Mouse (Mus musculus) hindbrain, embryonic 13.5 days (tissue): ENCODE measurements around the gene Dhx29. TPM values are rescaled to one million over a fixed set of nuclear protein-coding genes. Genes with fewer than 3 reads are reported as not detected.

ENCODE experiments used
- ATAC-seq: fragments of 200-750 bp; cut with Nextera tagmentation; 2 replicates; pipeline ENCODE4 v1.8.0; 2017; ENCODE audit warnings: moderate TSS enrichment; ENCODE audit not compliant: low FRiP score
- H3K27ac ChIP-seq: fragments of 300-500 bp; sonication (generic); 2 replicates; pipeline ENCODE4 v1.5.1; 2015; ENCODE audit warnings: inconsistent platforms, mild to moderate bottlenecking, moderate library complexity
- H3K27me3 ChIP-seq: fragments of 300-500 bp; sonication (generic); 2 replicates; pipeline ENCODE4 v1.6.1; 2015; ENCODE audit warnings: mild to moderate bottlenecking, inconsistent platforms
- H3K36me3 ChIP-seq: fragments of 300-500 bp; sonication (generic); 2 replicates; pipeline ENCODE4 v1.6.1; 2015; ENCODE audit warnings: mild to moderate bottlenecking, inconsistent platforms
- H3K4me1 ChIP-seq: fragments of 300-500 bp; sonication (generic); replicated peaks from 2 replicates; pipeline ENCODE4 v1.6.1; 2015; ENCODE audit warnings: inconsistent platforms
- H3K4me2 ChIP-seq: fragments of 300-500 bp; sonication (generic); 2 replicates; pipeline ENCODE4 v1.6.1; 2015; ENCODE audit warnings: inconsistent platforms, mild to moderate bottlenecking, moderate library complexity
- H3K4me3 ChIP-seq: fragments of 300-500 bp; sonication (generic); 2 replicates; pipeline ENCODE4 v1.5.1; 2015; ENCODE audit warnings: mild to moderate bottlenecking, inconsistent platforms
- H3K9ac ChIP-seq: fragments of 300-500 bp; sonication (generic); 2 replicates; pipeline ENCODE4 v1.6.1; 2015; ENCODE audit warnings: mild to moderate bottlenecking, inconsistent platforms
- H3K9me3 ChIP-seq: fragments of 300-500 bp; sonication (generic); 2 replicates; pipeline ENCODE4 v1.6.1; 2016; ENCODE audit warnings: inconsistent platforms
- WGBS: fragments of 180-500 bp; shearing (Covaris S2); methylation state at CpG from one replicate; pipeline ENCODE4 v1.1.7; 2015; 5-methylcytosine and 5-hydroxymethylcytosine counted together
- polyA plus RNA-seq: library from polyadenylated mRNA; unstranded; fragments of >200 nt; fragmentation: Nextera tagmentation; extraction: Ambion mirVana; gene quantifications from 2 replicates; pipeline ENCODE4 v1.2.1, GENCODE M21; 2015

Gene Dhx29
- polyA plus RNA-seq, result 38.6 and 39.9 TPM in 2 replicates

- peaks cover 32% of the 10 kb centered on the region for H3K4me1 ChIP-seq
- H3K9ac ChIP-seq, result peak within 1 kb of the TSS; percentile 84
- under 1% methylated on average over 57 of the region's 57 CpGs for WGBS
- H3K27me3 ChIP-seq, result no peaks in the 10 kb centered on the region
- peak within 1 kb of the TSS; percentile 86 for H3K4me2 ChIP-seq
- ATAC-seq, result peak; percentile 100
- H3K9me3 ChIP-seq, result no peaks in the 10 kb centered on the region
- H3K27ac ChIP-seq, result peak within 1 kb of the TSS; percentile 85
- H3K36me3 ChIP-seq, result peaks cover 18% of the 10 kb centered on the region
- H3K4me3 ChIP-seq, result peak within 1 kb of the TSS; percentile 95
These were observed at the start of gene Dhx29, which contains the start of gene Mtrex for GRCm38 (mm10) chr13:112927287-112928001. Gene Dhx29, plus strand, starts transcription at chr13:112927454. Gene Mtrex, minus strand, starts transcription at chr13:112927398.

DNA sequence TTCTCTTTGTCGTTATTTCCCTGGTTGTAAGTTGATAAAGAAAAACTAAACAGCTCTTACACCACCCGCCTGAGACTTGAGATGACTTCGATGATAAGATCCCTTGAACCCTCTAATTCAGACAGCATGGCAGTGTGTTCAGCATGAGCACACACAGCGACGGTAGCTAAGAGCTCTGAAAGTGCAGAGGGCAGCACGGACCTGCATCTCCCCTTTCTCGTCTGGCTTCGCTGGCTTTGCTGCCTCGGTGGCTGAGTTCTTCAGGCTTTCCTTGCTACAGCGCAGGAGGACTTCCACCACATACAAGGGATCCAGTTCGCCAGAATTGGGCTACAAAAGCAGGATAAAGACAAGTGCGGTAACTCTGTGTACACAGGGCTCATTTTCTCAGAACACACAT, 40.0 kb upstream of the Dhx29 start:
- no peak overlapping the region for H3K9ac ChIP-seq
- H3K27me3 ChIP-seq, result no peaks in the 10 kb centered on the region
- H3K4me3 ChIP-seq, result no peak overlapping the region
- ATAC-seq, result no peak
- H3K36me3 ChIP-seq, result peaks cover 80% of the 10 kb centered on the region
- WGBS, result 95% methylated on average over 12 of the region's 12 CpGs
- no peak overlapping the region for H3K27ac ChIP-seq
- H3K9me3 ChIP-seq, result no peaks in the 10 kb centered on the region
- H3K4me2 ChIP-seq, result no peak overlapping the region
- no peaks in the 10 kb centered on the region for H3K4me1 ChIP-seq

GRCm38 (mm10) chr13:112902176-112902575, 25.1 kb upstream of the Dhx29 start:
- no peaks in the 10 kb centered on the region for H3K27me3 ChIP-seq
- no peak overlapping the region for H3K27ac ChIP-seq
- WGBS, result 95% methylated on average over 3 of the region's 3 CpGs

GRCm38 (mm10) chr13:112909663-112910062, 17.6 kb upstream of the Dhx29 start:
- WGBS, result 86% methylated on average over 4 of the region's 4 CpGs
- Histone ChIP-seq H3K4me3 (no peak overlapping the region), H3K9ac (no peak overlapping the region), H3K9me3 (no peaks in the 10 kb centered on the region), H3K27ac (no peak overlapping the region), H3K4me1 (no peaks in the 10 kb centered on the region), H3K36me3 (peaks cover 54% of the 10 kb centered on the region), H3K27me3 (no peaks in the 10 kb centered on the region), H3K4me2 (no peak overlapping the region)
- no peak for ATAC-seq

More at GRCm38 (mm10) chr13:112902176-112902575, 25.1 kb upstream of the Dhx29 start:
- ATAC-seq, result no peak
- no peaks in the 10 kb centered on the region for H3K4me1 ChIP-seq
- H3K4me2 ChIP-seq, result no peak overlapping the region
- H3K9ac ChIP-seq, result no peak overlapping the region
- no peaks in the 10 kb centered on the region for H3K9me3 ChIP-seq
- H3K36me3 ChIP-seq, result peaks cover 70% of the 10 kb centered on the region
- no peak overlapping the region for H3K4me3 ChIP-seq

DNA sequence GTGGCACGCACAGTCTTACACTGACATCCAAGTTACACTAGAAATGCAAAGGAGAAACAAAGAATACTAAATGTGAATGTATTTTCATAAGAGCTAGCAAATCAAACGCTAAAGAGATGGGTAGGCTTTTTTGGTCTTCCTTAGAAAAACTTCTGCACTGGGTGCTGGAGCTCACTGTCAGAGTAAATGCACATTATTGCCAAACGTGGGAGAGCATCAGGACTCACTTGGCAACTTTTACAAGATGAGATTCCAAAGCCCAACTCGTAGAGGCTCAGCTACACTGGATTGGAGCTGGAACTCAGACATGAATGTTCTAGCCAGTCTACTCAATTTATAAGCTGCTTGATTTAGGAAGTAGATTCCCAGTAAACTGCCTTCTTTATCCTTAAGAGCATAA, 16.8 kb upstream of the Dhx29 start:
- no peak overlapping the region for H3K4me3 ChIP-seq
- no peaks in the 10 kb centered on the region for H3K4me1 ChIP-seq
- H3K4me2 ChIP-seq, result no peak overlapping the region
- H3K9ac ChIP-seq, result no peak overlapping the region
- peaks cover 49% of the 10 kb centered on the region for H3K36me3 ChIP-seq
- H3K9me3 ChIP-seq, result no peaks in the 10 kb centered on the region
- no peak overlapping the region for H3K27ac ChIP-seq
- H3K27me3 ChIP-seq, result no peaks in the 10 kb centered on the region
- ATAC-seq, result no peak
- 91% methylated on average over 4 of the region's 4 CpGs for WGBS

DNA sequence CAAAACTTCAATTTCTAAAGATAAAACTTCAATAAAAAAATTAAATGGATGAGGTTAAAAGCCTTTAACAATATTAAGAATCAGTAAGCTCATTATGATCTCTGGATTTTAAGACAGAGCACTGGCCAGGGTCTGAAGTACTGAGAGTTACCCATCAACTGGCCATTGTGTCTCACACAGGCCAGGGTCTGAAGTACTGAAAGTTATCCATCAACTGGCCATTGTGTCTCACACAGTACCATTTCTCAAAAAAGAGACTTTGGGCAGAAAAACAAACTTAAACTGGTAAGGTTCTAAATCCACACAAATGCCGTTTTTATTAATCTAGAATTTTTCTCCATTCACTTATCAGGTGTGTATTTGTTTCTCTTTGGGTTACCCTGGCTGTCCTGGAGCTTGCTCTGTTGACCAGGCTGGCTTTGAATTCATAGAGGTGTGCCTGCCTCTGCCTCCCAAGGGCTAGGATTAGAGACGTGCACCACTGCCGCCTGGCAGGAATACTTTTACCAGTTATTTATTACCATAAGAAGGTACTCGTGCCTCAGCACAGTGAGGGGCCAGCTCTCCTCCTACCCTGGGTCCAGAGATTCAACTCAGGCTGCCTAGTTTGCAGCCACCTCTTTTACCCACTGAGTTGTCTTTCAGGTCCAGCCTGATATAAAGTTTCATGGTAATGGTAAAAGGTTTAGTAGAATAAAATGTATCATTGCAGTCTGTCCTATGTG, 8.0 kb upstream of the Dhx29 start:
- no peak overlapping the region for H3K4me3 ChIP-seq
- H3K27me3 ChIP-seq, result no peaks in the 10 kb centered on the region
- no peak overlapping the region for H3K4me2 ChIP-seq
- H3K27ac ChIP-seq, result no peak overlapping the region
- peaks cover 41% of the 10 kb centered on the region for H3K36me3 ChIP-seq
- H3K9me3 ChIP-seq, result no peaks in the 10 kb centered on the region
- H3K4me1 ChIP-seq, result no peaks in the 10 kb centered on the region
- ATAC-seq, result no peak
- WGBS, result 79% methylated on average over 4 of the region's 4 CpGs
- no peak overlapping the region for H3K9ac ChIP-seq

DNA sequence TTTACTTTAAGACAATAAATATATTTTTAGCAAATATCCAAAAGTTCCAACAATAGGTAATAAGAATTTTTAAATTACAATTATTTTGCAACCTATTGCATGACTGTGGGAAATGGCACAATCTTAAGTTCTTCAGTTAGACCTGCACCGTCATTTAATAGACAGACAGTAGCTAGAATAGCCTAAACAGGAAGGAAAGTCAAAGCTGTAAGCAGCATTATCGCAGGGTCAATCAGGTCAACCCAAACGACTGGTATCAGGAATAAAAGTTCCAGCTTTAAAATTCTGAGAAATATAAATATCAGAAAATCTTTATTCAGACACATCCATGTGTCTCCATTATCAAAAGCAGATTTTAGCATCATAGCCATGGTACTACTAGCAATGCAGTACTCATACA, 6.3 kb upstream of the Dhx29 start:
- peaks cover 14% of the 10 kb centered on the region for H3K4me1 ChIP-seq
- 94% methylated on average over 3 of the region's 3 CpGs for WGBS
- no peak overlapping the region for H3K4me3 ChIP-seq
- no peak overlapping the region for H3K27ac ChIP-seq
- H3K36me3 ChIP-seq, result peaks cover 37% of the 10 kb centered on the region
- no peak for ATAC-seq
- no peaks in the 10 kb centered on the region for H3K9me3 ChIP-seq
- H3K4me2 ChIP-seq, result no peak overlapping the region
- no peaks in the 10 kb centered on the region for H3K27me3 ChIP-seq
- H3K9ac ChIP-seq, result no peak overlapping the region

DNA sequence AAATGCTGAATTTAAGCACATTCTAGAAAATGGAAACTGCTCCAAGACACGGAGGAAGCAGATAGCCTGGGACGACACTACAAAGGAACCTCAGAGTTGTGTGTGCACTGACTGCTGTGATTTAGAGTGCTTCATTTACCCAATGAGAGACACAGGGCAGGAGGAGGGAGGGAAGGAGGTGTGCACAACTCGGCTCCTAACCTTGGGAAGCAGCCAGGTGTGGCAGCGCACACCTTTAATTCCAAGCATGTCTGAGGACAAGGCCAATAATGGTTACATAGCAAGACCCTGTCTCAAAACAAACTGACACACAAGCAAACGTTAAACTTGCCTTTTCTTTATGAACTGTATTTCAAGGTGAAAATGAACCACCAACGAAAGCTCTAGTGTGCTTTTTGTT, 2.0 kb upstream of the Dhx29 start:
- no peak for ATAC-seq
- Histone ChIP-seq H3K9me3 (no peaks in the 10 kb centered on the region), H3K4me3 (no peak overlapping the region), H3K4me2 (peak overlapping the region; percentile 86; the same call in 1 of the 2 replicates), H3K27me3 (no peaks in the 10 kb centered on the region), H3K27ac (no peak overlapping the region), H3K36me3 (peaks cover 4% of the 10 kb centered on the region), H3K4me1 (peaks cover 32% of the 10 kb centered on the region), H3K9ac (0 out of 2 replicates have a peak overlapping the region, but pooled peaks have one; percentile 9)
- WGBS, result 85% methylated on average over 6 of the region's 6 CpGs

- Histone ChIP-seq H3K4me1 (peaks cover 32% of the 10 kb centered on the region), H3K36me3 (peaks cover 10% of the 10 kb centered on the region), H3K27me3 (no peaks in the 10 kb centered on the region), H3K4me3 (peak overlapping the region; percentile 95), H3K9me3 (no peaks in the 10 kb centered on the region), H3K4me2 (peak overlapping the region; percentile 86), H3K9ac (peak overlapping the region; percentile 84), H3K27ac (no peak overlapping the region)
- no peak for ATAC-seq
- 73% methylated on average over 4 of the region's 4 CpGs for WGBS
These were observed 1.3 kb upstream of the Dhx29 start for GRCm38 (mm10) chr13:112925976-112926375.

DNA sequence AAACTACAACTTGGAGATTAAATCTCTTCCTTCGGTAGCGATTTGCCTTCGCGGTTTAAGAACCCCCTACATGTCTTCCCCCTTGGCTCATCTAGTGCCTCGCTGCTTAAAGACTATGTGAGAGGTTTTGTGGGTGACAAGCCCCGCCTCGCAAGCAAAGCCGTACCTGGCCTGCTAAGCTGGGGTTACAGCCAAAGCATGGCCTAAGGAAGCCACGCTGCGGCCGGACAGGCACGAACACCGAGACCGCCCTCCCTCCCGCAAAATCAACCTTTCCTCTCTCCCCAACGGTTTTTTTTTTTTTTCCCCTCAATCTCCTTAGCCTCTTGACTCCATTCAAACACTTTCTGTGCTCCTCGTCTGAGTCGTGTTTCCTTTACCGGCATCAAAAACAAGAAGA, 458 bp upstream of the Dhx29 start:
- Histone ChIP-seq H3K27me3 (no peaks in the 10 kb centered on the region), H3K4me3 (peak overlapping the region; percentile 95), H3K9ac (peak overlapping the region; percentile 84), H3K27ac (peak overlapping the region; percentile 85), H3K4me1 (peaks cover 32% of the 10 kb centered on the region), H3K4me2 (peak overlapping the region; percentile 86), H3K9me3 (no peaks in the 10 kb centered on the region), H3K36me3 (peaks cover 13% of the 10 kb centered on the region)
- 0 out of 2 replicates have a peak, but pooled peaks have one; percentile 9 for ATAC-seq
- 0% methylated on average over 19 of the region's 19 CpGs for WGBS

DNA sequence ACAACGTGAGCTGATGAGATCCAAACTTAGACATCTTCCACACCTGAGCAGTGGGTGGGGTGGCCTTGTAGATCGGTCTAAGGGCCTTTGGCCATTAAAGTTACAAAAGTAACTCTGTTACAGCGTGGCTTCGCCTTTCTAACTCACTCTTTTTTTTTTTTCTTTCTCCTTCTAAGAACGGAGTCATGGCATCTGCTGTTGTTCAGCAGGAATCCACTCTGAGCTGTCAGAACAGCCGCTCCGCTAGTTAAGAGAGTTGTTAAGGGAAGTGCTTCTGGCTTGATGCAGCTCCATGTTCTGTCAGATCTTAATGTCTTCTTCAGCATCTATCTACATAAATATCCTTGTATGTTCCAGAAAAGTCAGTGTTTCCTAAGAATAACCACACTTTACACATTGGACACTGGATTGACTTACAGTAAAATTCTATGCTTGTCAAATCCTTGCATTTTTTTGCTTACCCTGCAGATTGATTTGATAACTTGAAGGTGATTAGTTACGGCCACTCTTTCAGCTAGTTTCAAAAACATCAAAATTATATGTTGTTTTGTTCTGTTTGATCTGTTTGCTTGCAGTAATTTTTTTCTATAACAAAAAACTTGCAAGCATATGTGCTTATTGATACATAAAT, 899 bp downstream of the Dhx29 start:
- peak overlapping the region; percentile 95 for H3K4me3 ChIP-seq
- peak overlapping the region; percentile 85 for H3K27ac ChIP-seq
- peak overlapping the region; percentile 86 for H3K4me2 ChIP-seq
- H3K9me3 ChIP-seq, result no peaks in the 10 kb centered on the region
- peaks cover 32% of the 10 kb centered on the region for H3K4me1 ChIP-seq
- H3K27me3 ChIP-seq, result no peaks in the 10 kb centered on the region
- 8% methylated on average over 8 of the region's 8 CpGs for WGBS
- H3K9ac ChIP-seq, result peak overlapping the region; percentile 84
- no peak for ATAC-seq
- peaks cover 25% of the 10 kb centered on the region for H3K36me3 ChIP-seq

GRCm38 (mm10) chr13:112938130-112938529, 10.9 kb downstream of the Dhx29 start:
- no peak overlapping the region for H3K4me2 ChIP-seq
- no peak overlapping the region for H3K27ac ChIP-seq
- peaks cover 82% of the 10 kb centered on the region for H3K36me3 ChIP-seq
- H3K4me3 ChIP-seq, result no peak overlapping the region
- H3K4me1 ChIP-seq, result no peaks in the 10 kb centered on the region
- H3K9ac ChIP-seq, result no peak overlapping the region
- WGBS, result 95% methylated on average over 8 of the region's 8 CpGs
- ATAC-seq, result no peak
- H3K9me3 ChIP-seq, result no peaks in the 10 kb centered on the region
- H3K27me3 ChIP-seq, result no peaks in the 10 kb centered on the region
